Mouse (Mus musculus): ENCODE data around the gene Cbfa2t3.

The Cbfa2t3 gene

DNA sequence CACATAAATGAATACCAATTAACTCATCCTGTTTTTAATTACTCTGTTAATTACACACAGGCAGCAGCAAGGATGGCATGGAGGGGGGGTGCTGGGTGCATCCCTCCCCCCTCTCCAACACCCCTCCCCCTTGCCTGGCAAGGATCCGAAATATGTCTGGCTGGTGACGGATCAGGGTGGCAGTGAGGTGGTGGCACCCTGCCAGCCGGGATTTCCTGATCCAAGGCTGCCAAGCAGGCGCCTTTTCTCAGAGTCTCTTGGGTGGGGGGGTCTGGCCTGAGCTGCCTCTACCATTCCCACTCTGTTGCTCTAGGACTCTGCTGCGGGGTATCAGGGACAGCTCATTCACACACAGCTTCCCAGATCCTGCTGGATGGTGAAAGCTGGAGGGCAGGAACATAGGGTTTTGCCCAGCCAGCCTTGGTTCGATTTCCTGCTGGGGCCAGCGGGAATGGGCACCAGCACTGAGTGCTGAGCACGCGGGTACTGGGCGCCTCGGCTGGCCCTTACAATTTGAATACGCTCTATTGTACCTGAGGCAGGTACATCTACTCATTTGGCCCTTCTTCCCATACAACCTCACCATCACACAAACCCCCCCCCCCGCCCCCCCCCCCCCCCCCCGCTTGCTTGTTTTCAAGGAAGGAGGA, 33.1 kb downstream of the Cbfa2t3 start:
- DNase-seq (ENCODE audit: low read depth), result no peak

DNA sequence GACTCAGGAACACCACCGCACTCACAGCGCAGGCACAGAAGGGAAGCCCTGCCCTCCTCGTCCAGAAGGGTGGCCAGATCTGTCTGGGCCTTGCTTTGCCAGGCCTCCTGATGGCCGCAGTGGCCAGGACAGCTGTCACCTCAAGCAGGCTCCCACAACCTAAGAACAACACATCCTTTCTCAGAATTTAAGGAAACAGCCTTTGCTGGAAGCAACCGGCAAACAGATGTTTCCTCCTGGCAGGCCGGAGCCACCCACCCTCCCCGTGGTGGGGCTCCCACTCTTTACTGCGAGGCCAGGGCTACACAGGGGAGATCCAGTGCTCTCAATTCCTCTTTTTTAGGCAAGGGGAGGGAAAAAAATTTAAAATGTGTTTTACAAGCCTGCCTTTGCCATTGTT, 33.7 kb downstream of the Cbfa2t3 start:
- DNase-seq (ENCODE audit: low read depth), result no peak

- no peak for DNase-seq (ENCODE audit: low read depth)
These were observed 35.2 kb downstream of the Cbfa2t3 start for GRCm38 (mm10) chr8:122663670-122664069.

- no peak for DNase-seq (ENCODE audit: low read depth)
These were observed 35.8 kb downstream of the Cbfa2t3 start for GRCm38 (mm10) chr8:122663106-122663505.

DNA sequence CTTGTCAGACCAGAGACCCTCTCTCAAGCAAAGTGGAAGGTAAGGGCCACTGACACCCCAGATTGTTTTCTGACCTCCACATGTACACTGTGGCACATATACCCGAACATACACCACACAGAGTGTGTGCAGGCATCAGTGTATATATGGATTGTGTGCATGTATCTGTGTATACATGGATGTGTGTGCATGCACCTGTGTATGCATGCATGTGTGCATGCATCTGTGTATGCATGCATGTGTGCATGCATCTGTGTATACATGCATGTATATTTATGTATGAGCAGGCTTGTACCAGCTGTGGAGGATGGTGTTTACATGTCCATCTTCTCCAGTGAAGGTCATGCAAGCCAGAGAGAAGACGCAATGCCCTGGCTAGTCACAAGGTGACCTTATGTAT, 37.0 kb downstream of the Cbfa2t3 start:
- no peak for DNase-seq (ENCODE audit: low read depth)

DNA sequence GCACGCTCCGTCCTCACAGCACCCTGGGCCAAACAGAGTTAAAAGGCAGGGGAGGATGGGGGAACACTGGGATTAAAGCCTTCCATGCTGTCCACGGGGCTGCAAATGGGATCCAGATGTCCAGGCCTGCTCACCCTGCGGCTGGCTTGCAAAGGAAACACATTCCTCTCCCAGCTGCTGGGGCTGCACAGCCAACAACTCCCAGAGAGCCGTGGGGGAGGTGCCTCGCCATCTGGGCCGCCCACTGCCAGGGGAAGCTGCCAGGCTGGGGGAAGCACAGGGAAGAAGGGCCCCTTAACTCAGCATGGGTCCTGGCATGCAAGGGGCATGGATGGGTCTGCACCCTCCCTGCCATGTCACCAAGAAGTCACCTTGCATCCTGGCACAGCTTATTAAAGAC, 37.8 kb downstream of the Cbfa2t3 start:
- no peak for DNase-seq (ENCODE audit: low read depth)

DNA sequence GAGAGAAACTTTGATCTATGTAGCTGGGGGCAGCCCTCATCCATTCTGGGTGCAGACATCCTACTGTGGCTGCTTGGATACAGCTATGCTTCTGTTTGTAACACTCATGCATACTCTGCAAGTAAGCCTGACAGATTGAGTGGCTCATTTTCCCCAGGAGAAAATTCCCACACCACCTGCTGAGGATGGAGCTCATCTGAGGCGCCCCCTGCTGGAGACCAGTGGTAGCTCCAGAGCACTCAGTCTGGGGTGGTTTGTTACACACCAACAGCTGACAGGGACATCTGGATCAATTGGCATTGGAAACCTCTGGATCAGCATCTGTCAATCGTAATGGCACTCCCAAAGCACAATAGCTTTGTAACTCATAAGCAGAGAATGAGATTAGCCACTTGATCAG, 38.9 kb downstream of the Cbfa2t3 start:
- no peak for DNase-seq (ENCODE audit: low read depth)

DNA sequence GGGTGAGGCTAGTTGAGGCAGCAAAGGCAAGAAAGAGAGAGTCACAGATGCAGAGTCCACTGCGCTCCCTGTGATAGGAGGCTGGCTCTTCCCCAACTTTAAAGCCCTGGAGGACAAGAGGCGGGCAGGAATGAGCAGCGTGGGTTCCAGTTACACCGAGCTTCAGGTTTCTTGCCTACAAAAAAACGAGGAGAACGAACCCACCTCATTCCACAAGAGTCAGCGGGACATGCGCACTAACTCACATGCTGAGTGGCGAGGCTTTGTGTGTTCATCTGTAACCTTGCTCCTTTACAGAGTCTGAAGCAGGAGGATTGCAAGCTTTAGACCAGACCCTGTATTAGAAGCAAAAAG, 40.1 kb downstream of the Cbfa2t3 start:
- DNase-seq (ENCODE audit: low read depth), result no peak

DNA sequence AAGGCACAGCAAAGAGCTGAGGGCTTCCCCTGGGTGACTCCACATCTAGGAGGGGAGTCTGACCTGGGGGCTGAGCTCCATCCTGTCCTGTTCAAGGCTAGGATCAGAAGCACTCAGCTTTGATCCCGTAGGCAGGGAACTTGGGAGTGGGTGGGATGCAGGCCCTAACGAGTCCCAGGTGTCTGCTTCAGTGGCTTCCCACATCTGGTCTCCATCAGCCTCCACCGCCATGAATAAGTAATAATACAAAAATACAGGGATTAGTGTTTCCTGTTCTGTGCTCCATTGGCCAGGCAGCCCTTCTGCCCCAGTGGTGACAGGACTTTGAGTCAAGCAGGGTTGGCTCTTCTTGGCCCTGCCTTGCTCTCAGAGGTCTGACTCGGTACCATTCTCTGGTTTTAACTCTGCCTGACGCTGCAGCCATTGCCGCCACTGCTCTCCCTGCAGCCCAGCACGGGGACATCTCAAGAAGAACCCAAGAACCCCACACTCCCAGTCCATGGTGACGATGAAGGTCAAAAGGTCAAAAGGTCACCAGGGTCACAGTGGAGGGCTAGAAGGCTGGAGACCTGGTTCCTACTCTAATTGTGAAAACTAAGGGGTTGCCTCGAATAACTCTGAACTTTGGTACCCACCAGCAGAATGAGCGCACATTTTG, 40.6 kb downstream of the Cbfa2t3 start:
- no peak for DNase-seq (ENCODE audit: low read depth)

- DNase-seq (ENCODE audit: low read depth), result no peak
These were observed 42.6 kb downstream of the Cbfa2t3 start for GRCm38 (mm10) chr8:122656056-122656999.

DNA sequence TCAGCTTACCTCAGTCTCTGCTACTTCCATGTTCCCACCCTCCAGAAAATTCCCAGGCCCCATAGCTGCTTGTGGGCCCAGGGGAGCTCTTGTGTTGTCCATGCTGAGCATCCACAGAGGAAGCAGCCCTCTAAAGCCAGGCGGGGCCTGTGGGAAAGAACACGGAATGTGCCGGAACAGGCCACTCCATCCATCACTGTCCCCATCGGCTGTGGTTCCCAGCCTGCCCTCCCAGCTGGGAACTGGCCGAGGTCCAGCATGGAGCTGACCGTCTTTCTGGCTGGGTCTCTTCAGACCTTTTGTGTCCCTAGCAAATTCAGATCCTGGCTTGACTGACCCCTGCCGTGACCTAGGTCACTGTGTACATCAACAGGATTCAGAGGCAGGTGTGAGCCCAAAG, 44.1 kb downstream of the Cbfa2t3 start:
- DNase-seq (ENCODE audit: low read depth), result no peak

DNA sequence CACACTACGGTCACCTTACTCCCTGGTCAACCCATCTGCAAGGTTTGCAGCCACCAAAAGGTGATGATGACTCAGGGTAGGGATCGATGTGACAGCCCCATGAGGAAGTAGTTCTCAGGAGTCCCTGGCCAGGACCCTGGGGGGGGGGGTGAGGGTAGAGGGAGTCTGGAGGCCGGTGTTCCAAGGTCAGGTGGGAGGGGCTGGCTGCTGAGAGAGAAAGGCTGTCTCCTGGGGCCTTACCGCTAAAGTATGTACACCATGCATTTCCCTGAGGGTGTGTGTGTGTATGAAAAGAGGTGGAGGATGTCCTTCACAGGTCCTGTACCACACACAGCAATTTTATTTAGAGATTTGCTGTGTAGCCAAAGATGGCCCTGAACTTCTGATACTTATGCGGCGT, 46.3 kb downstream of the Cbfa2t3 start:
- DNase-seq (ENCODE audit: low read depth), result no peak

GRCm38 (mm10) chr8:122651326-122651921, 47.5 kb downstream of the Cbfa2t3 start:
- DNase-seq (ENCODE audit: low read depth), result no peak

DNA sequence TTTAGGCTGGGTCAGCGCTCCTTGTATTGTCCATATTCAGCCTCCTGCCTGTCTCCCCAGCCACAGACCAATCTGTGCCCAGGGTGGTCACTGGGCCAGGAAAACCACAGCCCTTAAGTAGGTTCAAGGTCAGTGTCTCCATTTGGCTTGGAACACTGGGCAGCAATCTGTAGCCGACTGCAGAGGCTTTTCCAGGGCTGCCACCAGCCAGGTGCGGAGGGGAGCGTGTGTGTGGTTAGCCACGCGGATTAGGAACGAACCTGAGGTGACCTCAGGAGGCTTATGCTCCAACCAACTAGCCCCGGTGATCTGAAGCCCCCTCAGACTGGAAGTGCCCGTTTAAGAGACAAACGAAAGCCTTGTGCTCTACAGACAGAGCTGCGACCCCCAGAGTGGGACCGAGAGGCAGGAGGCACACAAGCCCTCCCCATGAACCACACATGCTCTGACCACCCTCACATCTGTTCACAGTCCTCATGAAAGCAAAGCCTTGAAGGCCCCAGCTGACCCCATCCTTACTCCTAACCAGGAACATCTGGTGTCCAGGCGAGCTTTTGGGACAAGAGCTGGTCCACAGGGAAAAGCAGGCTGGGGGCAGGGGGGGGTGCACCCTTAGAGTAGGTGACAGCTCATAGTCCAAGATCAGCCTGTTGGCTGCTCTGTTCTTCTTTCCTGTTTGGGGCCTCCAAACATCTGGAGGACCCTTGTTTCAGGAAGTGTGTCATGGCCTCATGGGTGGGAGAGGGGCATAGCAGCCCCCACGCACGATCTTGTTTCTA, 50.5 kb downstream of the Cbfa2t3 start:
- no peak for DNase-seq (ENCODE audit: low read depth)

- DNase-seq (ENCODE audit: low read depth), result no peak
These were observed 52.6 kb downstream of the Cbfa2t3 start for GRCm38 (mm10) chr8:122646337-122646736.

DNA sequence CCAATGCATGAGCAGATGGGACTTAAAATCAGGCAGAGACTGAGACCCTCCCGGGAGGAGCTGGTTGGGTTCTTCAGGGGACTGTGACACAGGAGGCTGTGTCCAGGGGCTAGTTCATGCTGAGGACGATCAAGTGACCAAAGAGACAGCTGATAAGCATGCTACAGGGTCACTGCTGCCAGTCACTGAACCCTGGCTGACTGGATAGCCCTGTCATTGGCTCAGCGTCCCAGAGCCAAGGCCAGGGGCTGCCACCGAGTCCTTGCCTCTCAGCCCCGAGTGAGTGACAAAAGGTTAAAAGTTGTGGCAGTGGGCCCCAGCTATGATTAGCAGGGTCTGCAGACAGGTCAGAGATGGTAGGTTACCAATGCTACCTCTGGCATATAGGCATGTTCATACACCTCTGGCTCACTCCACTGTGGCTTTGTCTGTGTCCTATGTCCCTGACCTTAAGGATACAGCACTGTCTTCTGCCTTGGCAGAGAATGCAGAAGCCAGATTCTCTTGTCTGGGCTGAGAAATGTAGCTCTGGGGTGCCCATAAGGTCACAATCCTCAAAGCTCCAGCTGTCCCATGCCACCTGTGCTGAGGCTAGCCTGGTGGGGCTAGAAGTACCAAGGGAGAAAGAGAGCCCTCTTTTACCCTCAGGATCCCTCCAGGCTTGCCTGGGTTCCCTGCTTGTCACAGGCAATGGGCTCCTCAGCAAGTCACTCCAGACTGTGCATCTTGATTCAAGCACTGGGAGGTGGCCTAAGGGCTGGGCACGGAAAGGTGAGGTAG, 54.5 kb downstream of the Cbfa2t3 start:
- DNase-seq (ENCODE audit: low read depth), result no peak

- DNase-seq (ENCODE audit: low read depth), result no peak
These were observed 56.8 kb downstream of the Cbfa2t3 start for GRCm38 (mm10) chr8:122642071-122642470.

DNA sequence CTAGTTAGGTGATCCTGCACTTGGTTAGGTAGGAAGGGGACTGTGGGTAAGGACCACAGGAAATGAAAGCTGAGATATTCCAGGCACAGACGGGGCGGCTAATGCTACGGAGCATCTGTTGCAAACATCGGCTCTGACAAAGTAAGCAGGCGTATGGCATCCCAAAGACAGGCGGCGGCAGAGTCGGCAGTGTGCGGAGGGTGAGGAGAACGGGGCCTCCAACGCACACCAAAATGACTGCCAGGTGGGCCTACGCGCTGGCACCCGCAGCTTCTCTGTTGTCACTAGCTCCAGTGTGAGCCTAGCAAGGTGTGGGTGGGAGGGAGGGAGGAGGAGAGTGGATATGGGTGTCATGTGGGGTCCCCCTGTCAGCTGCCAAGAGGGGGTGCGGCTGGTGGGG, 57.5 kb downstream of the Cbfa2t3 start:
- DNase-seq (ENCODE audit: low read depth), result no peak

- DNase-seq (ENCODE audit: low read depth), result no peak
These were observed 58.1 kb downstream of the Cbfa2t3 start for GRCm38 (mm10) chr8:122640825-122641224.

DNA sequence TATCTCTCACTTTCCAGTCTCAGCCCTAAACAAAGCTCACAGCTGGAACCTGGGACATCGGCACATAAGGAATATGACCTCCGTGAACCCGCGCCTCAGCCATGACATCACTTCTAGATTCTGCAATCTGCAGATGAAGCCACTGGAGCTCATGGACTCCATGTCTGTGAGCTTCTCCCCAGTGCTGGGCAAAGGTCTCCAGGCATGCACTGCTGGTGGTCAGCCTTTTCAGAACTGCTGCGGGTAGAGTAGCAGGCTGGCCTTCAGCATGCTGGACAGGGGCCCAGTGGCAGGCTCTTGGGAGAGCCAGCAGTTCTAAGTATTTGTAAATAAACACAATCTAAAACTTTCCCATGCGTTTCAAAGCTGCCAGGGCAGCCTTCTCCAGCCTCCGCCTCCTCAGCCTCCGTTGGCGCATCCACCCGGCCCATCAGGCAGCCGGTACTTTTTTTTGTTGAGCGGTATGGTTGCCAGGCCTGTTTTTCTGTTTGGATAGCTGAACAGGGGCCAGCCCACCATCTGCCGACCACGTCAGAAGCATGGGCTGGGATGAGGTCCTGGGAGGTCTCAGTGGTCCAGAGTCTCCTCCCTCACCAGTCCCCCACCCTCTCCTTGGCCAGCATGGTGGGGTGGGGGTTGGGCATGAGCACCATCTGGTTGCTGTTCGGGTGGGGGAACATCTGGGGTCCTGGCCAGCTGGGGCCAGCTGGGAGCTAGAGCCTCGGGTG, 59.2 kb downstream of the Cbfa2t3 start:
- DNase-seq (ENCODE audit: low read depth), result no peak
